Mouse (Mus musculus): ENCODE data around the gene Uspl1. TPM values are rescaled to one million over a fixed set of nuclear protein-coding genes. Genes with fewer than 3 reads are reported as not detected.

The Uspl1 gene
- polyA plus RNA-seq, 1 experiment from 2014 or later, result 48.7 TPM

DNA sequence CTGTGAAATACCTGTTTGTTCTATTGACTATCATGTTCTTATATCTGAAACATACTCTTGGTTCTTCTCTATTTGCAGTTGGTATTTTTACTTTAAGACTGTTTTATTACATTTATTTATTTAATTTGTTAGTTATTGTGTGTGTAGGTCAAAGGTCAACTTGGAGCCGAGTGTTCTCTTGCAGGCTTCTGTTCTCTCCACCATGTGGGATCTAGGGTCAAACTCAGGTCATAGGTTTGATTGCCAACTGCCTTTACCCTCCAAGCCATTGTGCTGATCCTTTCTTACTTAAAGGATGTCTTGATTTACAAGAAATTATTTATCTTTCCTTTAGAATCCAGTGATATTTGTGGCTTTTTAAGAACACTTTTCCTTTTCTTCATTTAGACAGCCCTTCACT lies 12.5 kb downstream of the Uspl1 start:
- Histone ChIP-seq H3K27ac (ENCODE audit: low read depth) (no peak overlapping the region), H3K4me3 (ENCODE audit: low read depth, low read length) (no peak overlapping the region), H3K4me1 (ENCODE audit: insufficient read depth) (no peaks in the 10 kb centered on the region), H3K27me3 (ENCODE audit: insufficient read depth, low read length) (no peaks in the 10 kb centered on the region), H3K36me3 (ENCODE audit: insufficient read depth) (peaks cover 77% of the 10 kb centered on the region), H3K4me2 (no peak overlapping the region), H3K9me3 (ENCODE audit: low read depth, low read length) (no peaks in the 10 kb centered on the region), H3K9ac (no peak overlapping the region)
- WGBS, result 10% methylated on average over 1 of the region's 1 CpGs
- no peak for ATAC-seq (ENCODE audit: insufficient read depth)
- DNase-seq, result no peak
- no peak for TF ChIP-seq CTCF (IDR thresholded peaks at IDR 0.05; ENCODE audit: low read depth)

DNA sequence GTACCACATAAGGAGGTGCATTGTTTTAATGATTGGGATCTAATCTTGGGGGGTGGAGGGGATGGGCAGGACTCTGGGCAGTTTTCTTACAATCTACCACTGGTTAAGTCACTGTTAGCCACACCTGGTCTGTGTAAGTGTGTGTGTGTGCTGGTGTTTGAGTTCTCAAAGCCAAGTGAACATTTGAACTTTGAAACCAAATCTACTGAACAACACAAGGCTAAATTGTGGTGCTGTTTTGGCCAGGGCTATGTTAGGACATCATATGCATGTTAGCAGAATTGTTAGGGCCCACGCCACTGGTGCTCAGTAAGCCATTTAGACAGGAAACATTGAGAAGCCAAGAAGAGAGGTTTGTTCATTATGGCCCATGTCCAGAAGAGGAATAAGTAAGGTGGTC lies 14.6 kb downstream of the Uspl1 start:
- no peaks in the 10 kb centered on the region for H3K4me1 ChIP-seq (ENCODE audit: insufficient read depth)
- TF ChIP-seq CTCF (IDR thresholded peaks at IDR 0.05; ENCODE audit: low read depth), result no peak
- no peak overlapping the region for H3K27ac ChIP-seq (ENCODE audit: low read depth)
- H3K36me3 ChIP-seq (ENCODE audit: insufficient read depth), result peaks cover 81% of the 10 kb centered on the region
- H3K9me3 ChIP-seq (ENCODE audit: low read depth, low read length), result no peaks in the 10 kb centered on the region
- WGBS, result 84% methylated on average over 1 of the region's 1 CpGs
- no peak overlapping the region for H3K4me3 ChIP-seq (ENCODE audit: low read depth, low read length)
- ATAC-seq (ENCODE audit: insufficient read depth) (no peak), DNase-seq (no peak)
- no peak overlapping the region for H3K4me2 ChIP-seq
- H3K9ac ChIP-seq, result no peak overlapping the region
- no peaks in the 10 kb centered on the region for H3K27me3 ChIP-seq (ENCODE audit: insufficient read depth, low read length)

DNA sequence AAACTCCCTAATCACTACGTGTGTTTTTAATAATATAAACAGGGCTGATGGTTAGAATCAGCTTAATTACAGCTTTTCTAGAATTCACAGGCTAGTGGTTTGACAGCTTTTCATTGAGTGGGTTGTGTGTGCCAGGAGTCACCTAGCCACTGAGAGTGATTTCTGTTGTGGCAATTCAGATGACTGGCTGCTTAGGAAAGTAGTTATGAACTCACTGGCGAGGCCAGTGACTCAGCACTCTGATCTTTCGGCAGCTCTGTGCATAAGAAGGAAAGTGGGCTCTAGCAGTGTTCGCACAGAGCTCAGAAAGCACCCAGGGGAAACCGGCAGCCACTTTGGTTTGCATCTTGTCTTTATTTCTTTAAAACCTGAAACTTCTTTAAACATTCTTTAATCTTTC lies 18.8 kb downstream of the Uspl1 start:
- Histone ChIP-seq H3K9ac (no peak overlapping the region), H3K4me1 (ENCODE audit: insufficient read depth) (no peaks in the 10 kb centered on the region), H3K27ac (ENCODE audit: low read depth) (no peak overlapping the region), H3K4me2 (no peak overlapping the region), H3K27me3 (ENCODE audit: insufficient read depth, low read length) (no peaks in the 10 kb centered on the region), H3K36me3 (ENCODE audit: insufficient read depth) (peaks cover 84% of the 10 kb centered on the region), H3K9me3 (ENCODE audit: low read depth, low read length) (no peaks in the 10 kb centered on the region), H3K4me3 (ENCODE audit: low read depth, low read length) (no peak overlapping the region)
- ATAC-seq (ENCODE audit: insufficient read depth), result no peak
- no peak for DNase-seq
- WGBS, result 74% methylated on average over 5 of the region's 5 CpGs
- TF ChIP-seq CTCF (IDR thresholded peaks at IDR 0.05; ENCODE audit: low read depth), result no peak

DNA sequence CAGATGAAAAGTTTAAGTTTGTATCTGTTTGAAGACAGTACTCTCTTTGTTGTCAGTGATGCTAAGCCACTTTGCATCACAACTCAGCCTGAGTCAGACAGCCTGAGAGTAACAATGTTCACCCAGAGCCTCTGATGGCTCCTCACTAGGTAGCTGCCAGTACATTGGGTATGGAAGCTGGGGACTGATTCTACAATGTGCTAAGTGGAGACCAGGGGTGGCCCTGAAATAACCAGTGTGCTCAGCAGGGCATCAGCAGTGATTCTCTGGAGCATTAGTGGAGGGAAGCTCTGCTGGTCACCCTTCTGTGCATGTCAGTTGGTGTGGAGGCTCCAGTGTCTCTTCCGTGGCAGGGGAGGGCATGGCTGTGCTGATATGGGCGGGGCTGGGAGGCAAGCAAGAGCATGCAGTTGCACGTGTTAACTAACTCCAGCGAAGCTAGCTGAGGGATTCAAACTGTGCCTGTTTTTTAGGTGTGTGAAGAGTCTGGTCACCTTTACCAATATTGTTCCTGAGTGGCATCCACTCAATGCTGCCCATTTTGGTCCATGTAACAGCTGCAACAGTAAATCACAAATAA lies 19.7 kb downstream of the Uspl1 start:
- H3K4me3 ChIP-seq (ENCODE audit: low read depth, low read length), result no peak overlapping the region
- DNase-seq, result no peak
- H3K4me1 ChIP-seq (ENCODE audit: insufficient read depth), result no peaks in the 10 kb centered on the region
- ATAC-seq (ENCODE audit: insufficient read depth), result no peak
- no peak for TF ChIP-seq CTCF (IDR thresholded peaks at IDR 0.05; ENCODE audit: low read depth)
- H3K27me3 ChIP-seq (ENCODE audit: insufficient read depth, low read length), result no peaks in the 10 kb centered on the region
- H3K4me2 ChIP-seq, result no peak overlapping the region
- 81% methylated on average over 4 of the region's 4 CpGs for WGBS
- H3K9ac ChIP-seq, result no peak overlapping the region
- no peaks in the 10 kb centered on the region for H3K9me3 ChIP-seq (ENCODE audit: low read depth, low read length)
- H3K27ac ChIP-seq (ENCODE audit: low read depth), result no peak overlapping the region
- H3K36me3 ChIP-seq (ENCODE audit: insufficient read depth), result peaks cover 80% of the 10 kb centered on the region

DNA sequence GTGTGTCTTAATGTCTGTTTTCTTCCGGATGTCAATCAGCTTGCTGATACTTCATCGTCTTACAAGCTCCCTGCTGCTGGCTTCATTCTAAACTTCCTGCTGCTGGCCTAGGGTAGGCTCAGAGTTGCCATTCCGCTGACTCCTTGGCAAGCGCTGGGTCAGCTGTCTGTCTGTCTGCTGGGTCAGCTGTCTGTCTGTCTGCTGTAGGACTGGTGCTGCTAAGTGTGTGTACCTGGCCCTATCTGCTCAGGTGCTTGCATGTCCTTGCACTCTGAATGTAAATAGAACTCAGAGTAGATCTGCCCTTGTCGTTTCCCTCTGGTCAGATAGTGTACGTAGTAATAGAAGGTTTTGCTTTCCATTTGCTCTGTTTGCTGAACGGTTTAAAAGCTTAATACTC lies 20.7 kb downstream of the Uspl1 start:
- Histone ChIP-seq H3K4me1 (ENCODE audit: insufficient read depth) (no peaks in the 10 kb centered on the region), H3K9me3 (ENCODE audit: low read depth, low read length) (no peaks in the 10 kb centered on the region), H3K9ac (no peak overlapping the region), H3K4me3 (ENCODE audit: low read depth, low read length) (no peak overlapping the region), H3K4me2 (no peak overlapping the region), H3K27ac (ENCODE audit: low read depth) (no peak overlapping the region), H3K27me3 (ENCODE audit: insufficient read depth, low read length) (no peaks in the 10 kb centered on the region), H3K36me3 (ENCODE audit: insufficient read depth) (peaks cover 80% of the 10 kb centered on the region)
- no peak for TF ChIP-seq CTCF (IDR thresholded peaks at IDR 0.05; ENCODE audit: low read depth)
- 87% methylated on average over 7 of the region's 7 CpGs for WGBS
- ATAC-seq (ENCODE audit: insufficient read depth) (no peak), DNase-seq (no peak)

DNA sequence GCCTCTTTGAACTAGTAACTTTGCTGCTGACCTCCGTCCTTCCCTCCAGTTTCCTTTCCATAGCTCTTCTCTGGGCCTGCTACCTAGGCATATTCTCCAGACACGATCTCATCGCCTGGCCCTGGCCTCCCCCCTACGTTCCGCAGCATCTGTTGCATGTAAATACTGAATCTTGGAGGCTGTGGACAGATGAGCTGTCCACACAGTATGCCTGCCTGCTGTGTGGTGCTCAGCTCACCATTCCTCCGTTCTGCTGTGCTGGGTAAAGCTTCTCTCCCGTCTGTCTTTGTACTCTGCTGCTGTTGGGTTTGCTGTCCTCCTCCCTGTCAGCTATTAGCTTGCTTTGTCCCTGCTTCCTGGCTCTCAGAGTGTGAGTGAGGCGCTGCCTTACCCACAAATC lies 21.1 kb downstream of the Uspl1 start:
- ATAC-seq (ENCODE audit: insufficient read depth), result no peak
- no peak for DNase-seq
- H3K36me3 ChIP-seq (ENCODE audit: insufficient read depth), result peaks cover 85% of the 10 kb centered on the region
- H3K4me3 ChIP-seq (ENCODE audit: low read depth, low read length), result no peak overlapping the region
- H3K27ac ChIP-seq (ENCODE audit: low read depth), result no peak overlapping the region
- 71% methylated on average over 8 of the region's 8 CpGs for WGBS
- H3K9ac ChIP-seq, result no peak overlapping the region
- no peaks in the 10 kb centered on the region for H3K27me3 ChIP-seq (ENCODE audit: insufficient read depth, low read length)
- H3K4me2 ChIP-seq, result no peak overlapping the region
- no peak for TF ChIP-seq CTCF (IDR thresholded peaks at IDR 0.05; ENCODE audit: low read depth)
- H3K4me1 ChIP-seq (ENCODE audit: insufficient read depth), result no peaks in the 10 kb centered on the region
- H3K9me3 ChIP-seq (ENCODE audit: low read depth, low read length), result no peaks in the 10 kb centered on the region

DNA sequence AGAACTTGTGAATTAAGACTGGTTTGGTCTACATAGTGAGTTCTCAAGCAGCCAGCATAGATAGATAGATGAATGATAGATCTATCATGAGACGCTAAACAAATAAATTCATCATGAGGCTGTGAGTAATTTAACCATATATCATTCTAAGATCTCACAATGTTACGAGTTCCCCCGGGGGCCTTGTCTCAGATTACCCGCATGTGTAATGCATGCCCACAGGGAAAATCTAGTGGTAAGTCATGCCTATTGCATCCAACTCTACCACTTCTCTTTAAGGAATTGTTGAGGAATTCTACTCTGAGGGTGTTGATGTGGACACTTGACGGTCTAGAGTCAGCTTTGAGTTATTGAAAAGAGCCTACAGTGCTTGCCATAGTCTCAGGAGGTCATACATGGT lies 22.1 kb downstream of the Uspl1 start:
- 90% methylated on average over 5 of the region's 5 CpGs for WGBS
- DNase-seq, result no peak
- Histone ChIP-seq H3K27me3 (ENCODE audit: insufficient read depth, low read length) (no peaks in the 10 kb centered on the region), H3K9ac (no peak overlapping the region), H3K36me3 (ENCODE audit: insufficient read depth) (peaks cover 89% of the 10 kb centered on the region), H3K4me3 (ENCODE audit: low read depth, low read length) (no peak overlapping the region), H3K27ac (ENCODE audit: low read depth) (no peak overlapping the region), H3K4me2 (no peak overlapping the region), H3K9me3 (ENCODE audit: low read depth, low read length) (no peaks in the 10 kb centered on the region), H3K4me1 (ENCODE audit: insufficient read depth) (no peaks in the 10 kb centered on the region)
- no peak for TF ChIP-seq CTCF (IDR thresholded peaks at IDR 0.05; ENCODE audit: low read depth)
- ATAC-seq (ENCODE audit: insufficient read depth), result no peak

DNA sequence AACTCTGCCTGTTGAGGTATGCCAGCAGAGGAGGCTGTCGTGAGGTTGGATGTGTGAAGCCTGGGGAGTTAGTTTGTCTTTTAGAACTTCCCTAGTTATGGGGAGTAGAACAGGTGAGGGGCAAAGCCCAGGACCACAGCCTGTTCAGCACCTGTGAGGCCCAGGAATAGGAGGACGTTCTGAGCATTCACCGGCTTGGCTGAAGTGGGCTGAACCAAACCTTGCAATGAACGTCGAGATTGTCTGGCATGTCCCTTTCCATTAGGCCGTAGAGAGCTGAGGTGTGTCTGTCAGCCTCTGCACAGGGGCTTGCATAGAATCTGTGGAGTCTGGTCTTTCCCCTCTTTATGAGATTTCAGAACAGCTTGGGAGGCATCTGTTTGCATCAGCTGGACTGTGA lies 23.5 kb downstream of the Uspl1 start:
- no peak for TF ChIP-seq CTCF (IDR thresholded peaks at IDR 0.05; ENCODE audit: low read depth)

More for the DNA sequence above, 23.5 kb downstream of the Uspl1 start:
- DNase-seq, result no peak
- peaks cover 89% of the 10 kb centered on the region for H3K36me3 ChIP-seq (ENCODE audit: insufficient read depth)
- H3K9ac ChIP-seq, result no peak overlapping the region
- 76% methylated on average over 6 of the region's 6 CpGs for WGBS
- ATAC-seq (ENCODE audit: insufficient read depth), result no peak
- no peaks in the 10 kb centered on the region for H3K27me3 ChIP-seq (ENCODE audit: insufficient read depth, low read length)
- no peaks in the 10 kb centered on the region for H3K4me1 ChIP-seq (ENCODE audit: insufficient read depth)
- no peak overlapping the region for H3K4me2 ChIP-seq
- no peak overlapping the region for H3K4me3 ChIP-seq (ENCODE audit: low read depth, low read length)
- H3K27ac ChIP-seq (ENCODE audit: low read depth), result no peak overlapping the region; the same call in 1 of the 2 replicates
- no peaks in the 10 kb centered on the region for H3K9me3 ChIP-seq (ENCODE audit: low read depth, low read length)

Measured in lung, embryonic 14.5 days (tissue).